Mouse (Mus musculus): ENCODE measurements around the gene Baz2a. TPM values are rescaled to one million over a fixed set of nuclear protein-coding genes. Genes with fewer than 3 reads are reported as not detected.
"Not testable (repeated sequence)": the region's sequence is repeated elsewhere in the genome, so short reads cannot be mapped to it uniquely, and the experiment has no call there.

Baz2a gene
- total RNA-seq, 1 experiment from 2014 or later = 36.8 TPM

DNA sequence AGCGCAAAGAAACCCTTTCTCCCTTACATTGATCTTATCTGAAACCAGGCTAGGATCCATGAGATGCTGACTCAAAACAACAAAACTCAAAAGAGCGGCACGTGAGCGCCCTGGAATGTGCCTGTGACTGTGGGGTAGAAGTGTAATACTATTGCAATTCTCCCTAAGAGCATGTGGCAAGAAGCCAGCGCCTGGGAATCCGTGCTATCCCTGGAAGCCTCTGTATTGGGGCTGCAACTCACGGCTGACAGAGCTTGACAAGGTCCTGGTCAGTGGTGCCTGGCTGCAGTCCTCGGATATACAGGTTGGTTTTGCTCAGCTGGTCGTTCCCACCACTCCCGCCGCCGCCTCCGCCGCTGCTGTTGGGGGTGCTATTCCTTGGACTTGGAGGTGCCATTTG is 59.6 kb downstream of the Baz2a start:
- no peak for ATAC-seq (replicated peaks; ENCODE audit: insufficient number of reproducible peaks, low FRiP score, low TSS enrichment, poor library complexity, severe bottlenecking)

DNA sequence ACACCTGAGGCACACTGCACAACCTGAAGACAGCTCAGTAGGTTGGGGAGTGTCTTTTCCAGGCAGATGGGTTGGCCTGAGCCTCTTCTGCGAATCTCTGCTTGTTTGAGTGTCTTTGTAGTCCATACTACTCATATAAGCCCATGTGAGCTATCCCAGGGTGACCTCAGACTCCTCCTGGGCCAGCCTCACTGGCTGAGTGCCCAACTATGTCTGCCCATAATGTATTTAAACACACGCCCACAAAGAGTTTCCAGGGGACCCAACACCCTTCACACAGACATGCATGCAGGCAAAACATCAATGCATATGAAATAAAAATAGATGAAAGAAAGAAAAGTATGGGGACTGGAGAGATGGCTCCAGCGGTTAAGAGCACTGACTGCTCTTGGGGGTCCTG is 62.6 kb downstream of the Baz2a start:
- ATAC-seq (replicated peaks; ENCODE audit: insufficient number of reproducible peaks, low FRiP score, low TSS enrichment, poor library complexity, severe bottlenecking) = no peak

DNA sequence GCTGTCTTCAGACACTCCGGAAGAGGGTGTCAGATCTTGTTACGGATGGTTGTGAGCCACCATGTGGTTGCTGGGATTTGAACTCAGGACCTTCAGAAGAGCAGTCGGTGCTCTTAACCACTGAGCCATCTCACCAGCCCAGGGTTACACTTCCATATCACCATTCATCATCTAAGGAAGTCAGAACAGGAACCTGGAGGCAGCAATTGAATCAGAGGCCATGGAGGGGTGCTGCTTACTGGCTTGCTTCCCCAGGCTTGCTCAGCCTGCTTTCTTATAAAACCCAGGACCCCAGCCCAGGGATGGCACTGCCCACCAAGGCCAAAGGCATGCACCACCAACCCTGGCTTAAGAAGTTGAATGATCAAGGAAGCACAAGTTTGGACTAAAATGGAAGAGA is 74.3 kb downstream of the Baz2a start:
- not testable (repeated sequence) for ATAC-seq (replicated peaks; ENCODE audit: insufficient number of reproducible peaks, low FRiP score, low TSS enrichment, poor library complexity, severe bottlenecking)

GRCm38 (mm10) chr10:128167091-128167490 is 75.7 kb downstream of the Baz2a start:
- no peak for ATAC-seq (replicated peaks; ENCODE audit: insufficient number of reproducible peaks, low FRiP score, low TSS enrichment, poor library complexity, severe bottlenecking)

DNA sequence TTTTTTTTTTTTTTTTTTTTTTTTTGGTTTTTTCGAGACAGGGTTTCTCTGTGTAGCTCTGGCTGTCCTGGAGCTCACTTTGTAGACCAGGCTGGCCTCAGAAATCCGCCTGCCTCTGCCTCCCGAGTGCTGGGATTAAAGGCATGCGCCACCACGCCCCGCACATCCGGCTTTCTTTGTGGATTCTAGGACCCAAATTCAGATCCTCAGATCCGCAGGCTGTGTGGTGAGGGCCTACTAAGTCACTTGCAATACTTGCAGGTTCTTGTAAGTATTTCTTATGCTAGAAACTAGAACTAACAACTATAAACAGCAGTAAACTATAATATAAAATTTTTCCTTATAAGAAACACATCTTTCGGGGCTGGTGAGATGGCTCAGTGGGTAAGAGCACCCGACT is 80.0 kb downstream of the Baz2a start:
- not testable (repeated sequence) for ATAC-seq (replicated peaks; ENCODE audit: insufficient number of reproducible peaks, low FRiP score, low TSS enrichment, poor library complexity, severe bottlenecking)

DNA sequence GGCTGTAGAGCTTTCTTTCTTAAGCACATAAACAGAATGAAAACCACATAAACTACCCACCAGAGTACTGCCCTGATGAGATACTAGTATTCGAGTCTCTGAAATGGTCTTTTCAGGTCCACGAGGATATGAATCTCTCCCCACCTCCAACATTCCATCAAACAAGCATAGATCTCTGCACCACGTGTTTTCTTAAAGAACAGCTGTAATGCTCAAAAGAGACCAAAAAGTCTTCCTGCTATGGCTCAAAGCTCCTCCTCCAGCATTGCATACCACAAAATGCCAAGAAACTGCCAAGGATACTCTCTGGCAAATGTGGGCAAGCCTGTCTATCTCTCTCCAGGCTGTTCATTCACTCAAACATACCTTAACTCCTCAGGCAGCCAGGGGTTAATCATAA is 83.9 kb downstream of the Baz2a start:
- no peak for ATAC-seq (replicated peaks; ENCODE audit: insufficient number of reproducible peaks, low FRiP score, low TSS enrichment, poor library complexity, severe bottlenecking)

GRCm38 (mm10) chr10:128175996-128176755 is 84.8 kb downstream of the Baz2a start:
- ATAC-seq (replicated peaks; ENCODE audit: insufficient number of reproducible peaks, low FRiP score, low TSS enrichment, poor library complexity, severe bottlenecking) = peak; percentile 97

DNA sequence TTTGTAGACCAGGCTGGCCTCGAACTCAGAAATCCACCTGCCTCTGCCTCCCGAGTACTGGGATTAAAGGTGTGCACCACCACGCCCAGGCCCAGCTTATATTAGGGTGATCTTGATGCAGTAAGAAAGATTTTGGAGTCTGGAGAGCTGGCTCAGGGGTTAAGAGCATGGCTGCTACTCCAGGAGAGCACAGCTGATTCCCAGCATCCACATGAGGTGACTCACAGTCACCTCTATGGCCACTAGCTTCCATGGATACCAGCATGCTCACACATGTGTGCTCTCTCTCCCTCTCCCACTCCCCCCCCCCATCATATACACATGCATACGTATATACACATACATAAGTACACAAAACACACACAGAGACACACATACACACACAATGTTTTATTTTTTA is 85.9 kb downstream of the Baz2a start:
- ATAC-seq (replicated peaks; ENCODE audit: insufficient number of reproducible peaks, low FRiP score, low TSS enrichment, poor library complexity, severe bottlenecking) = no peak

Other genes with a start within 250 kb of the Baz2a start
- gene Rdh19, start 241.6 kb upstream of the Baz2a start, total RNA-seq (2017) = not detected in 3 replicates
- not detected in 3 replicates for gene Rdh16f2, start 225.1 kb upstream of the Baz2a start, total RNA-seq (2017)
- not detected in 3 replicates for gene Rdh7, start 202.8 kb upstream of the Baz2a start, total RNA-seq (2017)
- not detected in 3 replicates for gene Sdr9c7, start 193.1 kb upstream of the Baz2a start, total RNA-seq (2017)
- not detected in 3 replicates for gene Hsd17b6, start 84.0 kb upstream of the Baz2a start, total RNA-seq (2017)
- gene Prim1, start 76.4 kb upstream of the Baz2a start, total RNA-seq (2017) = 8.2 to 17.1 TPM (median 11.8 TPM) in 3 replicates
- 950 to 1,122 TPM (median 1,063 TPM) in 3 replicates for gene Naca, start 56.0 kb upstream of the Baz2a start, total RNA-seq (2017)
- 122 to 160 TPM (median 144 TPM) in 3 replicates for gene Ptges3, start 32.6 kb upstream of the Baz2a start, total RNA-seq (2017)
- gene Atp5b, start 8.3 kb upstream of the Baz2a start, total RNA-seq (2017) = 601 to 762 TPM (median 711 TPM) in 3 replicates
- 2.2 to 23.9 TPM (median 6.5 TPM) in 3 replicates for gene Rbms2, start 88.7 kb downstream of the Baz2a start, total RNA-seq (2017)
- not detected in 3 replicates for gene Gls2, start 102.9 kb downstream of the Baz2a start, total RNA-seq (2017)
- gene Spryd4, start 120.2 kb downstream of the Baz2a start, total RNA-seq (2017) = 5.1 to 9.0 TPM (median 7.3 TPM) in 3 replicates
- gene Mip, start 134.3 kb downstream of the Baz2a start, total RNA-seq (2017) = not detected in 3 replicates
- 6.0 to 13.5 TPM (median 9.7 TPM) in 3 replicates for gene Timeless, start 140.5 kb downstream of the Baz2a start, total RNA-seq (2017)
- gene Apon, start 162.5 kb downstream of the Baz2a start, total RNA-seq (2017) = not detected in 3 replicates
- 0.39 TPM in 1 of 3 replicates, not detected in the others for gene Apof, start 177.1 kb downstream of the Baz2a start, total RNA-seq (2017)
- 17.5 to 30.8 TPM (median 30.3 TPM) in 3 replicates for gene Stat2, start 179.0 kb downstream of the Baz2a start, total RNA-seq (2017)
- gene Il23a, start 207.2 kb downstream of the Baz2a start, total RNA-seq (2017) = not detected in 3 replicates
- 12.1 to 21.8 TPM (median 14.6 TPM) in 3 replicates for gene Pan2, start 211.8 kb downstream of the Baz2a start, total RNA-seq (2017)
- 31.0 to 45.3 TPM (median 42.6 TPM) in 3 replicates for gene Cnpy2, start 230.9 kb downstream of the Baz2a start, total RNA-seq (2017)
- gene Cs, start 246.2 kb downstream of the Baz2a start, total RNA-seq (2017) = 72.5 to 84.0 TPM (median 77.3 TPM) in 3 replicates